8 mouse cellular contexts compared by ENCODE assay signal in genomic region chr6:125480396-125481361, GRCm38 (mm10). TPM values are rescaled to one million over a fixed set of nuclear protein-coding genes. Genes with fewer than 3 reads are reported as not detected.
DNase-seq lines count a peak whose midpoint lies in the region; ATAC-seq lines count a peak whose summit lies in the region.

No protein-coding gene starts in this region.

- peak; percentile 43 for DNase-seq in adrenal gland, postnatal 14 days
- DNase-seq in adrenal gland, adult 18-20 months (ENCODE audit: low spot score in 2 of 2): no peak
- peak; percentile 74 to 78 for DNase-seq in right cerebral cortex, postnatal 10 days (ENCODE audit: low spot score in 2 of 2)
- no peak for DNase-seq in right cerebral cortex, postnatal 25 days
- DNase-seq in lung, adult 18-20 months: peak; percentile 72 to 81
- peak; percentile 82 for DNase-seq in retina, postnatal 1 day
- DNase-seq in c-Kit-positive CD71-positive TER-119-positive erythroid progenitor cells, embryonic 14.5 days (ENCODE audit: low spot score): no peak

- ATAC-seq in hematopoietic stem cell, adult 5-6 weeks (replicated peaks in 1 of 2; ENCODE audit: insufficient read depth in 1 of 2, low FRiP score in 2 of 2, low TSS enrichment in 1 of 2, low read depth in 1 of 2, poor library complexity in 2 of 2, severe bottlenecking in 2 of 2): peak; percentile 47 to 50

RNA-seq across cellular contexts. Expression of gene Cd9, which starts 13.9 kb away (rescaled TPM):
- 135 and 148 TPM in 2 replicates for total RNA-seq in adrenal gland, postnatal 14 days (2021)
- total RNA-seq in adrenal gland, adult 18-20 months (2021): 100 to 1,000 TPM in 1 of 2 experiments, 10 to 100 TPM in 1; 90.1 to 131 TPM
- total RNA-seq in hematopoietic stem cell, adult 5-6 weeks (2017): 63.9 and 83.3 TPM in 2 replicates

Comparison
In these comparisons a context has a peak if more than half of its experiments do, and no peak if none do; other contexts are left out.
1. DNase-seq: peak in adrenal gland, postnatal 14 days (single experiment), right cerebral cortex, postnatal 10 days (2 of 2), lung, adult 18-20 months (2 of 2) and retina, postnatal 1 day (single experiment); none in adrenal gland, adult 18-20 months (0 of 2), right cerebral cortex, postnatal 25 days (single experiment) and c-Kit-positive CD71-positive TER-119-positive erythroid progenitor cells, embryonic 14.5 days (single experiment).